Mouse (Mus musculus): Measurements from ENCODE around the gene Asic3. TPM values are rescaled to one million over a fixed set of nuclear protein-coding genes. Genes with fewer than 3 reads are reported as not detected.
A peak's percentile ranks its signal among the peaks of the same experiment; 100 is the strongest.

Gene Asic3
- polyA plus RNA-seq, 1 experiment from 2014 or later, result 0.20 TPM

- Histone ChIP-seq H3K4me1 (replicated peaks) (peaks cover 65% of the 10 kb centered on the region), H3K4me3 (peak overlapping the region; percentile 79)
- 9% methylated on average over 12 of the region's 12 CpGs for WGBS
Measured at GRCm38 (mm10) chr5:24427285-24427633, 14.1 kb downstream of the Asic3 start.

GRCm38 (mm10) chr5:24427981-24428402 is 14.8 kb downstream of the Asic3 start:
- peak overlapping the region; percentile 66; the same call in 1 of the 2 replicates for H3K27ac ChIP-seq
- DNase-seq (ENCODE audit: low spot score), result peak; percentile 55
- H3K4me1 ChIP-seq (replicated peaks), result peaks cover 58% of the 10 kb centered on the region
- H3K9me3 ChIP-seq, result no peaks in the 10 kb centered on the region
- peak overlapping the region; percentile 79 for H3K4me3 ChIP-seq
- H3K36me3 ChIP-seq, result peaks cover 39% of the 10 kb centered on the region
- WGBS, result 1% methylated on average over 15 of the region's 15 CpGs
- H3K27me3 ChIP-seq (ENCODE audit: insufficient read depth, poor library complexity, severe bottlenecking), result peaks cover 23% of the 10 kb centered on the region

More at GRCm38 (mm10) chr5:24427285-24427633, 14.1 kb downstream of the Asic3 start:
- peaks cover 31% of the 10 kb centered on the region for H3K36me3 ChIP-seq
- H3K9me3 ChIP-seq, result no peaks in the 10 kb centered on the region
- peaks cover 23% of the 10 kb centered on the region for H3K27me3 ChIP-seq (ENCODE audit: insufficient read depth, poor library complexity, severe bottlenecking)
- DNase-seq (ENCODE audit: low spot score), result no peak
- H3K27ac ChIP-seq, result peak overlapping the region; percentile 92; the same call in 1 of the 2 replicates

- no peaks in the 10 kb centered on the region for H3K9me3 ChIP-seq
- H3K27ac ChIP-seq, result peak overlapping the region; percentile 66
- peaks cover 45% of the 10 kb centered on the region for H3K36me3 ChIP-seq
- peaks cover 23% of the 10 kb centered on the region for H3K27me3 ChIP-seq (ENCODE audit: insufficient read depth, poor library complexity, severe bottlenecking)
- peaks cover 52% of the 10 kb centered on the region for H3K4me1 ChIP-seq (replicated peaks)
- whole genome bisulfite sequencing, result 12% methylated on average over 9 of the region's 9 CpGs
- DNase-seq (ENCODE audit: low spot score), result no peak
- H3K4me3 ChIP-seq, result peak overlapping the region; percentile 79
Measured at GRCm38 (mm10) chr5:24428596-24428995, 15.4 kb downstream of the Asic3 start.

GRCm38 (mm10) chr5:24433993-24434392 is 20.8 kb downstream of the Asic3 start:
- H3K4me3 ChIP-seq, result no peak overlapping the region
- peaks cover under 1% of the 10 kb centered on the region; the same call in 1 of the 2 replicates for H3K4me1 ChIP-seq (replicated peaks)
- H3K36me3 ChIP-seq, result peaks cover 93% of the 10 kb centered on the region
- DNase-seq (ENCODE audit: low spot score), result no peak
- H3K9me3 ChIP-seq, result no peaks in the 10 kb centered on the region
- H3K27me3 ChIP-seq (ENCODE audit: insufficient read depth, poor library complexity, severe bottlenecking), result no peaks in the 10 kb centered on the region
- no peak overlapping the region for H3K27ac ChIP-seq
- WGBS, result 91% methylated on average over 8 of the region's 8 CpGs

- 90% methylated on average over 8 of the region's 8 CpGs for WGBS
- Histone ChIP-seq H3K36me3 (peaks cover 78% of the 10 kb centered on the region), H3K4me1 (replicated peaks) (peaks cover 32% of the 10 kb centered on the region), H3K9me3 (no peaks in the 10 kb centered on the region), H3K27me3 (ENCODE audit: insufficient read depth, poor library complexity, severe bottlenecking) (no peaks in the 10 kb centered on the region), H3K4me3 (no peak overlapping the region), H3K27ac (no peak overlapping the region)
- DNase-seq (ENCODE audit: low spot score), result no peak
Measured at GRCm38 (mm10) chr5:24441187-24441586, 28.0 kb downstream of the Asic3 start.

- H3K9me3 ChIP-seq, result no peaks in the 10 kb centered on the region
- H3K27ac ChIP-seq, result no peak overlapping the region
- H3K4me1 ChIP-seq (replicated peaks), result peaks cover 40% of the 10 kb centered on the region
- H3K4me3 ChIP-seq, result no peak overlapping the region
- H3K36me3 ChIP-seq, result peaks cover 70% of the 10 kb centered on the region
- 91% methylated on average over 9 of the region's 9 CpGs for WGBS
- no peak for DNase-seq (ENCODE audit: low spot score)
- no peaks in the 10 kb centered on the region for H3K27me3 ChIP-seq (ENCODE audit: insufficient read depth, poor library complexity, severe bottlenecking)
Measured at GRCm38 (mm10) chr5:24442029-24442428, 28.8 kb downstream of the Asic3 start.

- Histone ChIP-seq H3K27me3 (ENCODE audit: insufficient read depth, poor library complexity, severe bottlenecking) (no peaks in the 10 kb centered on the region), H3K9me3 (no peaks in the 10 kb centered on the region), H3K4me1 (replicated peaks) (peaks cover 52% of the 10 kb centered on the region), H3K36me3 (peaks cover 64% of the 10 kb centered on the region), H3K27ac (no peak overlapping the region), H3K4me3 (0 out of 2 replicates have a peak overlapping the region, but pooled peaks have one; percentile 96)
- DNase-seq (ENCODE audit: low spot score), result no peak
- WGBS, result 91% methylated on average over 7 of the region's 7 CpGs
Measured at GRCm38 (mm10) chr5:24443204-24443603, 30.0 kb downstream of the Asic3 start.

- WGBS, result 88% methylated on average over 12 of the region's 12 CpGs
- H3K27ac ChIP-seq, result peak overlapping the region; percentile 98
Measured at GRCm38 (mm10) chr5:24443927-24444326, 30.7 kb downstream of the Asic3 start.

GRCm38 (mm10) chr5:24444746-24445427 is 31.7 kb downstream of the Asic3 start, which contains the start of gene Fastk:
Fastk (minus strand) TSS chr5:24445287.
- Histone ChIP-seq H3K9me3 (no peaks in the 10 kb centered on the region), H3K27me3 (ENCODE audit: insufficient read depth, poor library complexity, severe bottlenecking) (peaks cover 14% of the 10 kb centered on the region; the same call in 1 of the 2 replicates), H3K4me1 (replicated peaks) (peaks cover 52% of the 10 kb centered on the region), H3K27ac (peak within 1 kb of the TSS; percentile 98), H3K36me3 (peaks cover 47% of the 10 kb centered on the region), H3K4me3 (peak within 1 kb of the TSS; percentile 96)
- WGBS, result under 1% methylated on average over 60 of the region's 60 CpGs
- peak; percentile 92 for DNase-seq (ENCODE audit: low spot score)

More at GRCm38 (mm10) chr5:24443927-24444326, 30.7 kb downstream of the Asic3 start:
- Histone ChIP-seq H3K27me3 (ENCODE audit: insufficient read depth, poor library complexity, severe bottlenecking) (peaks cover 5% of the 10 kb centered on the region; the same call in 1 of the 2 replicates), H3K36me3 (peaks cover 57% of the 10 kb centered on the region), H3K9me3 (no peaks in the 10 kb centered on the region), H3K4me3 (peak overlapping the region; percentile 96), H3K4me1 (replicated peaks) (peaks cover 52% of the 10 kb centered on the region)
- DNase-seq (ENCODE audit: low spot score), result no peak

GRCm38 (mm10) chr5:24445428-24446080 is 32.4 kb downstream of the Asic3 start:
- Histone ChIP-seq H3K9me3 (no peaks in the 10 kb centered on the region), H3K27ac (peak overlapping the region; percentile 98), H3K27me3 (ENCODE audit: insufficient read depth, poor library complexity, severe bottlenecking) (peaks cover 20% of the 10 kb centered on the region; the same call in 1 of the 2 replicates), H3K4me3 (peak overlapping the region; percentile 96), H3K4me1 (replicated peaks) (peaks cover 52% of the 10 kb centered on the region), H3K36me3 (peaks cover 40% of the 10 kb centered on the region)
- WGBS, result 58% methylated on average over 20 of the region's 20 CpGs
- no peak for DNase-seq (ENCODE audit: low spot score)

- H3K9me3 ChIP-seq, result no peaks in the 10 kb centered on the region
- peaks cover 62% of the 10 kb centered on the region for H3K4me1 ChIP-seq (replicated peaks)
- peaks cover 24% of the 10 kb centered on the region; the same call in 1 of the 2 replicates for H3K27me3 ChIP-seq (ENCODE audit: insufficient read depth, poor library complexity, severe bottlenecking)
- DNase-seq (ENCODE audit: low spot score), result no peak
- peak overlapping the region; percentile 70 for H3K4me3 ChIP-seq
- WGBS, result 93% methylated on average over 7 of the region's 7 CpGs
- peaks cover 30% of the 10 kb centered on the region for H3K36me3 ChIP-seq
- H3K27ac ChIP-seq, result no peak overlapping the region
Measured at GRCm38 (mm10) chr5:24446630-24447029, 33.4 kb downstream of the Asic3 start.

- WGBS, result 2% methylated on average over 34 of the region's 34 CpGs
- peaks cover 24% of the 10 kb centered on the region; the same call in 1 of the 2 replicates for H3K27me3 ChIP-seq (ENCODE audit: insufficient read depth, poor library complexity, severe bottlenecking)
- peaks cover 18% of the 10 kb centered on the region for H3K36me3 ChIP-seq
- peak within 1 kb of the TSS; percentile 87 for H3K27ac ChIP-seq
- H3K9me3 ChIP-seq, result no peaks in the 10 kb centered on the region
- H3K4me1 ChIP-seq (replicated peaks), result peaks cover 63% of the 10 kb centered on the region
- DNase-seq (ENCODE audit: low spot score), result peak; percentile 82
- peak within 1 kb of the TSS; percentile 70 for H3K4me3 ChIP-seq
Measured at GRCm38 (mm10) chr5:24447624-24448298, 34.6 kb downstream of the Asic3 start, which contains the start of gene Tmub1. Tmub1 (minus strand) TSS chr5:24447854.
